Mouse (Mus musculus): ENCODE results near the gene Gramd2.
"Not testable (repeated sequence)": the region's sequence is repeated elsewhere in the genome, so short reads cannot be mapped to it uniquely, and the experiment has no call there.

Gene Gramd2

DNA sequence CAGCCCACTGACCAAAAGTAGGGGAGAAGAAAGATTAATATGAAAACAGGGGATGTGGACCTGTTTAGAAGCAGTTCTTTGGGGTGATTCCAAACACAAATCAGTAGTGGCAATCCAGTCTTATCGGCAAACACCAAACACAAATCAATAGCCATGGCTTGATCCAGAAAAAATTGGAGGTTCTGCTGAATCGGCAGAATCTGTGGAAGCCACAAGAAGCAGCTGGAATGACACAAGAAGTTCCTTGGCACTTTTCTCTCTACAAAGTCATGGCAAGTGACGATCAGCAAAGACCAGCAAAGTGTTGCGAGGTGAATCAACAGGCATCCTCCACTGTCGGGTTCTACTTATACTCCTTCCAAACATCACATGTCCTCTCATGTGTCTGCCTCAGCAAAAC, 41.2 kb downstream of the Gramd2 start:
- no peak for DNase-seq (ENCODE audit: low spot score in 2 of 2)

DNA sequence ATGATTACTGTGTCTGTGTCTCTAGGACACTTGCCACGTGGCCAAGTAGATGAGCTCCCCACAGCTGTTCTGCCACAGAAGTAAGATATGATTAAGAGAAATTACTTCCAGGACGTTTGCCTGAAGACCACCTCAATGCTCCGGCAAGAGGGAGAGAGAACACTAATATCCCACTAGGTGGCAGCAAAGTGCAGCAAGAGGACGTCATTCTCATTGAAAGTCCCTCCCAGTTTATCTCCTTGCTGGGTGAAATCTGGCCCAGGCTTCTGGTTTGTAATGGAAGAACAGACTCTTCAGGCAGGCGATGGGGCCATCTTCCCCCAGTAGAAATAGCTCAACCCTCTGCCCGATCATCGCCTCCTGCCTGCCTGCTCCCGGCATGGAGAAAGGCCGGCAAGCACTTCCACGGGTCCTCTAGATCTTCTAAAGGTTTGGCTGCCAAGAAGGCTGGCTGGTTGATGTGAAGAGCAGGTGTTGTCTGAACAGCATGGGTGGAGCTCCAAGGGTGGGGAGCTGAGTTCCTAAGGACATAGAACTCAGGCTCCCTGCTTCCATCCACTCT, 43.2 kb downstream of the Gramd2 start:
- peak; percentile 84 to 86 for DNase-seq (ENCODE audit: low spot score in 2 of 2)

DNA sequence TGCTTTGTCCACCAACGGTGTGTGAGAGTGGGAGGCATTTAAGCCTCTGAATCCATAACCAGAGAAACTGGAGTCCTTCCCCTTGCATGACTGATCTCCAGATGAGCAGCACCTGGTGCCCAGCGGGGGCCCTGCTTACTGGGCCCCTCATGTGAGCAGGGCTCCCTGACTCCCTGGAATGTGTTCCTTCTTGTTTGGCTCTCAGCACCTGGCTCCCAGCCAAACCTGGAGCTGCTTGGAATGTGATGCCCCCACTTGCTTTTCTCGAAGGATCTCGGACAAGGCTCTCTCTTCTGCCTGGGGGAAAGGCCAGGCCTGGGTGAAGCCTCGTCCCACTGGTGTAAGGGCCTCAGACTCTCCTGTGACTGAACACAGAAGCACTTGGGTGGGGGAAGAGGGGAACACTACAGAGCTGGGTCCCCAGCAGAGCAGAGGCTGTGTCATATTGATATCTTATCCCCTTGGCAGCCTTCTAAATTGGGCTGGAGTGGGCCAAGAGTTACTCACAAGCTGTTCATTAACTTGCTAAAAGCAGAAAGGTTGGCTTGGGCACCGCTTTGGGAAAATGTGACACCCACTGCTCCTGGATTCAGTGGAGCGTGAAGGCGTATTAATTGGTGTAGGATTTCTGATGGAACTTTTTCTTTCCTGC, 44.0 kb downstream of the Gramd2 start:
- peak; percentile 61 to 63 for DNase-seq (ENCODE audit: low spot score in 2 of 2)

DNA sequence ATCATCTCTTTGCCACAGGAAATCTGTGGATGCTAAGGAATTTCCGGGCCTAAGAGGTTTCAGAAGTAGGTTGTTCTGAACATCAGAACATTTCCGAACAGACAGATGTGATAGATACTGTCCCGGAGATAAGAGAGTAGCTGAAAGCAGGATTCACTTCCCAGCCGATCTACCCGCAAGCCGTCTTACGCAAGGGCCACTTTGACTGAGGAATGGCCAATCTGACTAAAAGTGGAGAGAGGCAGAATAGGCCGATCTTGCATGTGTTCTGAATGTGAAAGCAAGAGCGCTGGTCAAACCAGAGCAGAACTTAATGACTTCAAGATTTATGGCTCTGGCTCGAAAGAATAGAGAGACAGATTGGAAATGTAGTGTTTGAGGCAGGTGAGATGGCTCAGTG, 45.6 kb downstream of the Gramd2 start:
- no peak for DNase-seq (ENCODE audit: low spot score in 2 of 2)

GRCm38 (mm10) chr9:59727569-59728286, 47.8 kb downstream of the Gramd2 start:
- DNase-seq (ENCODE audit: low spot score in 2 of 2), result no peak

DNA sequence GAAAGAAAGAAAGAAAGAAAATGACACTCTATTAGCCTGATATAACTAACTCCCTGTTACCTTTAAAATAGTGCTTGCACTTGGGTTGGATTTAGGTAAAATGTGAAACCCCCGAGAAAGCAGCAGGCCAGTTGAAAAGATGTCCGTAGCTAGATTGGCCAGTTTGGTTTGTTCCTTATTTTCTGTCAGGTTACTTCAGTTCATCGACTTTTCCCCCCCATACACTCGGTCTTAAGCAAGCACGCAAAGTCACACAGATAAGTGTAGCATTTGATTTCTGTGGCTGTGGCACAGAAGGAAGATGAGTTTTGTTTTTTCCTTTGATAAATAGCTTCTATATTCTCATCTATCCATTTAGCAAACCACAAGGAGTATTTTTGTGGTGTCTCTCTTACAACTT, 51.2 kb downstream of the Gramd2 start:
- DNase-seq (ENCODE audit: low spot score in 2 of 2), result no peak

- no peak for DNase-seq (ENCODE audit: low spot score in 2 of 2)
These were observed 53.1 kb downstream of the Gramd2 start for GRCm38 (mm10) chr9:59733075-59733474.

DNA sequence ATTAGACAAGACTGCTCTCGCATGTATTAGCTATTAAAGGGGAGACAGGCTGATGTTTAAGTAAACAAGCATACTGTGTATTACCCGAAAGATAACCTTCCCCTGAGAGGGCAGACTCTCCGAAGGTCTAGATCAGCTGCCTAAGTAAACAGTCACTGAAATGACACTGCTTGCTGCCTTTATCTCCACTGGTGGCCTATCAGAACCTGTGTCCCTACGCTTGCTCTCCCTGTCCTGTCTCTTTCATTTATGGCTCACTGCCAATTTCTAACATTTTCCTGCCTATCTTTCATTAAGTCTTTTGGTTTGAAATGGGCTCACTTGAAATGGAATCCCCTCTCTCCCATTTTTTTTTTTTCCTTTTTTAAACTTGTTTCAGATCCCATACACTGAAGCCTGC, 55.5 kb downstream of the Gramd2 start:
- DNase-seq (ENCODE audit: low spot score in 2 of 2), result no peak

GRCm38 (mm10) chr9:59740593-59740992, 60.6 kb downstream of the Gramd2 start:
- DNase-seq (ENCODE audit: low spot score in 2 of 2), result no peak

DNA sequence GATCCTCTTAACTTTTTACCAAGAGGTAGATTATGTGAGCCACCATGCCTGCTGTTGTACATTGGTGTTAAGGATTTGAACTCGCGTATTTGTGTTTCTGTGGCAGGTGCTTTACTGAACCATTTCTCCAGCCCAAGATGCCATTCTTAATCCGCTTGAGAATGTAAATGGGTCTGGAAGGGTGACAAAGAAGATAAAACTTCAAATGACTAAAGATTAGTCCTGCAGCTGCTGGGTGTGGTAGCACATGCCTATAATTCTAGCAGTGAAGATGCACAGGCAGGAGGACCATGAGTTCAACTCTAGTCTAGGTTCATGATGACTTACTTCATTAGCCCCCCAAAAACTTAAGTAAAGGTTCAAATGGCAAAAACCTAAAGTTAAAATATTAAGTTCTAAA, 64.0 kb downstream of the Gramd2 start:
- no peak for DNase-seq (ENCODE audit: low spot score in 2 of 2)

DNA sequence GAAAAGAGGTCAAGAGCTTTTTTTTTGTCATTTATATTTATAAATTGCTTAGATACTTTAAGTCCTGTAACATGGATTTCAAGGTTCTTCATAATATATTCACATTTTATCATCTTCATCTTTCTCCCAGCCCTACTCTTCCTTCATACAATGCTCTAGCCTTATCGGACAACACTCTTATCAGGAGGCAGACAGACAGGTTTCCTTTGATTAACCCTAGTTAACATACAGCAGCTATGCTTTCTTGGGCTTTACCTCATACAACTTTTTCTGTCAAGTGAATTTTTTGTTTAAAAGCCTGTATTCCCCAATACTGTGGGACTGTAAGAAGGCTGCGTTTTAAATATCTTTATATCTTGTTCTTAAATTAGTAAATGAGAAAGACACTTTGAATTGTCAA, 68.4 kb downstream of the Gramd2 start:
- no peak for DNase-seq (ENCODE audit: low spot score in 2 of 2)

GRCm38 (mm10) chr9:59748969-59749368, 69.0 kb downstream of the Gramd2 start:
- DNase-seq (ENCODE audit: low spot score in 2 of 2), result peak; percentile 35 to 37

DNA sequence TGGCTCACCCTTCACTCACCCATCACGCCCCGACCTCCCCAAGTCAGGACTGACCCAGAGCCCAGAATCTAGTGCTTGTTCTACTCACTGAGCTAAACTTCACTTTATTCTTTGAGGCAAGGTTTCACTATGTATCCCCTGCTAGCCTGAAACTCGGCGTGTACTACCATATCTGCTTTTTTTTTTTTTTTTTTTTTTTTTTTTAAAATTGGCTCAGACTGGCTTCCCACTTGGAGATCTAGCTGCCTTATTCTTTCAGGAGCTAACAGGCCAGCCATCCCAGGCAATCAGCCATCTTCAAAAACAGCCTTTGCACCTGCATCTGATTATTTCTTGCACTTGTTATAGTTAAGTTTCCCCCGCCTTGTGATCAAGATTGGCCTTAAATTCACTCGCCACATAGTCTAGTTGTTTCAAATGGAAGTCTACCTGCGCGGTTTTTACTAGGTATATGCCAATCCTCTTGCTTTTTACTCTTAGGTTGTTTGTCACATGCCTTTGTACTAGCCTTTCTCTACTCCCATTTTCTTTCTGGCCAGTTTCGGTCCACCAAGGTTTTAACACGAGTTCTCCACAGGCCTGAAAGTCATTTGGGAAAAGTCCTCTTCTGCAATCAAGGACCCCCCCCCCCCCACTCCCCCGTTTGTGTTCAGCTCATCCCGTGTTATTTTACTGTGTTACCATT, 69.8 kb downstream of the Gramd2 start:
- DNase-seq (ENCODE audit: low spot score in 2 of 2), result no peak

- DNase-seq (ENCODE audit: low spot score in 2 of 2), result peak; percentile 99 to 100
These were observed 70.5 kb downstream of the Gramd2 start, which contains the start of the genes Senp8 and Myo9a for GRCm38 (mm10) chr9:59750267-59751065. Senp8 (minus strand) TSS chr9:59750710. Myo9a (plus strand) TSS chr9:59750896.

DNA sequence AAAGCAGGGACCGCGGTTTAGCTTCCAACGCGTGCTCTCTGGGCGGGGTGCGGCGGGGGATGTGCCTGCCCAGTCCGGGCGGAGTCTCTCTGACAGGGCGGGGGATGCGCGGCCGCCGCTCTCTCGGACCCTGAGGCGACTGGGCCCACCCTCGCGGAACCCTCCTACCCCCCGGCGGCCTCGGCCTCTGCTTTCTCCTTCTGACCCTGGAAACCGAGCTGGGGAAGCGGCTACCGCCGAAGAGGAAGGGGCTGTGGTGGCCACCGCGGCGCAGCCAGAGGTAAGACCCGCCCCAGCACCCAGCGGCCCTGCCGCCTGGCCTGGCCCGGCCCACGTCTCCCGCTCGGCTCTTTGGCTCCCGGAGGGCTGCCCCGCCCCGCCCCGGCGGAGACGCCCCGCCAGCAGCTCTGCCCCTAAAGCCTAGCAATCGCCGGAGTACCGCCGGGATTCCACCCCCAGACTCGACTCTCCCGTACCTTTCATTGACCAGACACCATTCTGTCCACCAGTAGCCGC, 71.2 kb downstream of the Gramd2 start:
- peak; percentile 74 to 81 for DNase-seq (ENCODE audit: low spot score in 2 of 2)

- DNase-seq (ENCODE audit: low spot score in 2 of 2), result no peak
These were observed 72.0 kb downstream of the Gramd2 start for GRCm38 (mm10) chr9:59751966-59752365.

GRCm38 (mm10) chr9:59755199-59755598, 75.3 kb downstream of the Gramd2 start:
- no peak for DNase-seq (ENCODE audit: low spot score in 2 of 2)

DNA sequence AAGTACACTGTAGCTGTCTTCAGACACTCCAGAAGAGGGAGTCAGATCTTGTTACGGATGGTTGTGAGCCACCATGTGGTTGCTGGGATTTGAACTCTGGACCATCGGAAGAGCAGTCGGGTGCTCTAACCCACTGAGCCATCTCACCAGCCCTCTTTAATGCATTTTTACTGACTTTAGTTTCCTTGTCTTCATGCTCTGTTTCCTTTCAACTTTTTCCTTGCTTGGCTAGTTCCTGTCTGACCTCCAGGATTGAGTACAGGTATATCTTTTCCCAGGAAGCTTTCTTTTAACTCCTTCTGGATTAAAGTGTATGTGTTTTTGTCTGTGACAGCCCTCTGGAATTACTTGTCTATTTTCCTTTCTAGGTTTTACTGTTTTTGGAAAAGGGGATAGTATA, 77.1 kb downstream of the Gramd2 start:
- DNase-seq (ENCODE audit: low spot score in 2 of 2), result not testable (repeated sequence)

DNA sequence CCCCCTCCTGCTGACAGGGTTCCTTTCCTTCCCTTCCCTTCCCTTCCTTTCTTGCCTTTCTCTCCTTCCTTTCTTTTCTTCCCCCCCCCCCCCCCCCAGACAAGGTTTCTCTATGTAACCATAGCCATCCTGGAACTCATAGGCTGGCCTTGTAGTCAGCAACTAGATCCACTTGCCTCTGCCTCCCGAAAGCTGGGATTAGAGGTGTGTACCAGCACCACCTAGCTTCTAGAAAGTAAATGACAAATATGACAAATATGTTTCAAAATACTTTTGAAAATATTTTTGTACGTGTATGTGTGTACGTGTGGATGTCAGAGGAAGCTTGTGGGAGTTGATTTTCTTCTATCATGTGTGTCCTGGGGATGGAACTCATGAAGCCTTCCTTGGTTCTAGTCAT, 80.6 kb downstream of the Gramd2 start:
- DNase-seq (ENCODE audit: low spot score in 2 of 2), result no peak

GRCm38 (mm10) chr9:59766966-59767461, 87.1 kb downstream of the Gramd2 start:
- not testable (repeated sequence) for DNase-seq (ENCODE audit: low spot score in 2 of 2)

Measured in right cerebral cortex, postnatal 10 days (tissue).